Mouse (Mus musculus) MEL (cell line): Measurements from ENCODE around the gene Fam155a. TPM values are rescaled to one million over a fixed set of nuclear protein-coding genes. Genes with fewer than 3 reads are reported as not detected.
A peak's percentile ranks its signal among the peaks of the same experiment; 100 is the strongest.

Experiments used
- DNase-seq: peaks from one replicate; pipeline ENCODE4 v3.0.0; 2011; ENCODE audit warnings: low read depth, low spot score
- H3K27ac ChIP-seq: 2 replicates; pipeline ENCODE4 v1.5.1; 2012; ENCODE audit warnings: low read depth, mild to moderate bottlenecking, control low read depth, low read length, moderate library complexity; ENCODE audit not compliant: control insufficient read depth
- H3K27me3 ChIP-seq, 2 experiments: fragments of 150-350 bp in 1 of 2; sonication (generic) in 1 of 2; 2 replicates each; pipeline ENCODE4 v1.6.1; 2012; ENCODE audit warnings: low read length in 2 of 2, mild to moderate bottlenecking in 2 of 2, improper control_type of control experiment in 1 of 2, moderate library complexity in 1 of 2; ENCODE audit not compliant: insufficient read depth in 2 of 2, control insufficient read depth in 1 of 2
- H3K36me3 ChIP-seq, 2 experiments: 2 replicates each; pipeline ENCODE4 v1.6.1; 2012 to 2014; ENCODE audit warnings: low read length in 2 of 2, improper control_type of control experiment in 1 of 2, inconsistent platforms in 1 of 2, mild to moderate bottlenecking in 1 of 2; ENCODE audit not compliant: insufficient read depth in 2 of 2, control insufficient read depth in 1 of 2
- H3K4me1 ChIP-seq, 2 experiments: fragments of 150-350 bp in 1 of 2; sonication (generic) in 1 of 2; 2 replicates each; pipeline ENCODE4 v1.6.1; 2012; ENCODE audit warnings: low read length in 2 of 2, improper control_type of control experiment in 1 of 2, mild to moderate bottlenecking in 1 of 2; ENCODE audit not compliant: insufficient read depth in 2 of 2, control insufficient read depth in 1 of 2
- H3K4me3 ChIP-seq, 2 experiments: fragments of 150-350 bp in 1 of 2; sonication (generic) in 1 of 2; 2 replicates each; pipeline ENCODE4 v1.5.1; 2012; ENCODE audit warnings: low read depth in 2 of 2, low read length in 2 of 2, mild to moderate bottlenecking in 2 of 2, moderate library complexity in 2 of 2, control low read depth in 1 of 2, improper control_type of control experiment in 1 of 2; ENCODE audit not compliant: control insufficient read depth in 1 of 2, insufficient read depth in 1 of 2
- H3K79me2 ChIP-seq: 2 replicates; pipeline ENCODE4 v1.6.1; 2012; ENCODE audit warnings: mild to moderate bottlenecking, low read length, moderate library complexity; ENCODE audit not compliant: control insufficient read depth, poor library complexity, insufficient read depth
- H3K9ac ChIP-seq: 2 replicates; pipeline ENCODE4 v1.6.1; 2012; ENCODE audit warnings: low read depth, mild to moderate bottlenecking, control low read depth, low read length, moderate library complexity; ENCODE audit not compliant: control insufficient read depth, poor library complexity, severe bottlenecking
- H3K9me3 ChIP-seq: fragments of 150-350 bp; sonication (generic); replicated peaks from 2 replicates; pipeline ENCODE4 v1.6.1; 2012; ENCODE audit warnings: mild to moderate bottlenecking, low read length, improper control_type of control experiment, moderate library complexity; ENCODE audit not compliant: insufficient read depth
- BHLHE40 ChIP-seq: IDR thresholded peaks from 2 replicates; pipeline ENCODE4 v1.6.1; 2012; ENCODE audit warnings: low read depth, mild to moderate bottlenecking, inconsistent platforms, low read length, improper control_type of control experiment, borderline replicate concordance
- CTCF ChIP-seq, 3 experiments: IDR thresholded peaks in 2 of 3; conservative IDR thresholded peaks in 1 of 3; 2 replicates each; pipeline ENCODE4 v1.5.1; 2011 to 2012; ENCODE audit warnings: low read length in 3 of 3, low read depth in 2 of 3, mild to moderate bottlenecking in 2 of 3, improper control_type of control experiment in 1 of 3, inconsistent platforms in 1 of 3, mixed read lengths in 1 of 3, moderate library complexity in 1 of 3; ENCODE audit not compliant: control insufficient read depth in 1 of 3, insufficient read depth in 1 of 3, poor library complexity in 1 of 3, severe bottlenecking in 1 of 3
- ELF1 ChIP-seq: IDR thresholded peaks from 2 replicates; pipeline ENCODE4 v1.6.1; 2014; ENCODE audit warnings: low read depth, mild to moderate bottlenecking, inconsistent platforms, low read length, improper control_type of control experiment, moderate library complexity
- GATA1 ChIP-seq: IDR thresholded peaks from 2 replicates; pipeline ENCODE4 v1.6.1; 2011; ENCODE audit warnings: low read depth, low read length, improper control_type of control experiment
- HCFC1 ChIP-seq: IDR thresholded peaks from 2 replicates; pipeline ENCODE4 v1.6.1; 2012; ENCODE audit warnings: low read depth, mild to moderate bottlenecking, inconsistent platforms, low read length, improper control_type of control experiment, moderate library complexity
- MAX ChIP-seq: IDR thresholded peaks from 2 replicates; pipeline ENCODE4 v1.6.1; 2011; ENCODE audit warnings: low read length, improper control_type of control experiment
- MAZ ChIP-seq: IDR thresholded peaks from 2 replicates; pipeline ENCODE4 v1.6.1; 2012; ENCODE audit warnings: low read depth, mild to moderate bottlenecking, inconsistent platforms, low read length, improper control_type of control experiment
- MEF2A ChIP-seq: IDR thresholded peaks from 2 replicates; pipeline ENCODE4 v1.6.1; 2014; ENCODE audit warnings: low read depth, mild to moderate bottlenecking, inconsistent platforms, low read length, improper control_type of control experiment; ENCODE audit not compliant: poor library complexity, insufficient replicate concordance, severe bottlenecking; ENCODE audit errors: extremely low read depth
- MYC ChIP-seq: IDR thresholded peaks from 2 replicates; pipeline ENCODE4 v1.6.1; 2011; ENCODE audit warnings: low read depth, mild to moderate bottlenecking, low read length, improper control_type of control experiment, moderate library complexity
- POLR2A ChIP-seq, 2 experiments: IDR thresholded peaks; 2 replicates each; pipeline ENCODE4 v1.6.1; 2011 to 2012; ENCODE audit warnings: low read length in 2 of 2, mild to moderate bottlenecking in 2 of 2, control low read depth in 1 of 2, improper control_type of control experiment in 1 of 2, low read depth in 1 of 2, moderate library complexity in 1 of 2; ENCODE audit not compliant: control insufficient read depth in 1 of 2, insufficient read depth in 1 of 2, poor library complexity in 1 of 2
- POLR2AphosphoS5 ChIP-seq: IDR thresholded peaks from 2 replicates; pipeline ENCODE4 v1.6.1; 2012; ENCODE audit warnings: low read depth, borderline replicate concordance, mild to moderate bottlenecking, inconsistent platforms, low read length, moderate library complexity, mixed read lengths
- RCOR1 ChIP-seq: IDR thresholded peaks from 2 replicates; pipeline ENCODE4 v1.6.1; 2012; ENCODE audit warnings: low read depth, mild to moderate bottlenecking, inconsistent platforms, low read length, improper control_type of control experiment
- SIN3A ChIP-seq: IDR thresholded peaks from 2 replicates; pipeline ENCODE4 v1.6.1; 2012; ENCODE audit warnings: low read length, improper control_type of control experiment, inconsistent platforms
- SMC3 ChIP-seq: IDR thresholded peaks from 2 replicates; pipeline ENCODE4 v1.6.1; 2011; ENCODE audit warnings: low read depth, low read length, improper control_type of control experiment
- UBTF ChIP-seq: IDR thresholded peaks from 2 replicates; pipeline ENCODE4 v1.6.1; 2012; ENCODE audit warnings: low read depth, mild to moderate bottlenecking, inconsistent platforms, low read length, improper control_type of control experiment, moderate library complexity, borderline replicate concordance; ENCODE audit not compliant: insufficient read depth
- USF1 ChIP-seq: IDR thresholded peaks from 2 replicates; pipeline ENCODE4 v1.6.1; 2014; ENCODE audit warnings: low read depth, mild to moderate bottlenecking, inconsistent platforms, low read length, improper control_type of control experiment, moderate library complexity
- ZC3H11A ChIP-seq: IDR thresholded peaks from 2 replicates; pipeline ENCODE4 v1.6.1; 2012; ENCODE audit warnings: low read depth, mild to moderate bottlenecking, inconsistent platforms, low read length, improper control_type of control experiment
- ZKSCAN1 ChIP-seq: IDR thresholded peaks from 2 replicates; pipeline ENCODE4 v1.6.1; 2012; ENCODE audit warnings: low read depth, mild to moderate bottlenecking, inconsistent platforms, low read length, improper control_type of control experiment, moderate library complexity
- ZMIZ1 ChIP-seq: IDR thresholded peaks from 2 replicates; pipeline ENCODE4 v1.6.1; 2012; ENCODE audit warnings: low read depth, mild to moderate bottlenecking, inconsistent platforms, low read length, improper control_type of control experiment, moderate library complexity
- polyA plus RNA-seq, 2 experiments: library from polyadenylated mRNA; stranded (reverse) in 1 of 2; unstranded in 1 of 2; fragments of >175 nt in 1 of 2; fragments of >200 nt in 1 of 2; gene quantifications; 2 replicates each; pipeline versions ENCODE4 v1.2.1 to v1.2.4; 2012; ENCODE audit warnings: low replicate concordance in 2 of 2, low read depth in 1 of 2; ENCODE audit not compliant: insufficient read length in 2 of 2, insufficient read depth in 1 of 2, missing spikeins in 1 of 2
- total RNA-seq: library from RNA; depleted of rRNA; stranded (reverse); fragments of 300-350 nt; gene quantifications from 2 replicates; pipeline ENCODE4 v1.2.3, GENCODE M21; 2012

The Fam155a gene
- total and polyA plus RNA-seq, 3 experiments, result not detected

DNA sequence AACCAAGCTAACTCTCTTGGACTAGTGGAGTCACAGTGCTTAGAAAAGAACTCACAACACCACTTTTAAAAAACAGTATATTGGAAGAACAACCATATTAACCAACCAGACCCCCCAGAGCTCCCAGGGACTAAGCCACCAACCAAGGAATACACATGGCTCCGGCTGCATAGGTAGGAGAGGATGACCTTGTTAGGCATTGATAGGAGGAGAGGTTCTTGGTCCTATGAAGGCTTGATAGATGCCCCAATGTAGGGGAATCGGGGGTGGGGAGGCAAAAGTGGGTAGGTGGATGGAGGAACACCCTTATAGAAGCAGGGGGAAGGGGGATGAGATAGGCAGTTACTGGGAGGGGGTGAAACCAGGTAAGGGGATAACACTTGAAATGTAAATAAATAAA, 132.8 kb downstream of the Fam155a start:
- TF ChIP-seq POLR2AphosphoS5, result no peak
- TF ChIP-seq SMC3, result no peak

GRCm38 (mm10) chr8:9635240-9635639, 135.7 kb downstream of the Fam155a start:
- Histone ChIP-seq H3K9me3 (no peaks in the 10 kb centered on the region), H3K4me3 (no peak overlapping the region), H3K9ac (no peak overlapping the region), H3K27me3 (no peaks in the 10 kb centered on the region), H3K4me1 (no peaks in the 10 kb centered on the region), H3K79me2 (no peaks in the 10 kb centered on the region), H3K36me3 (no peaks in the 10 kb centered on the region), H3K27ac (no peak overlapping the region)
- TF ChIP-seq USF1 (no peak), CTCF (IDR thresholded peaks at IDR 0.05 in 2 of 3, conservative IDR thresholded peaks at IDR 0.05 in 1 of 3; ENCODE audit: control insufficient read depth in 1 of 3, insufficient read depth in 1 of 3, low read depth in 2 of 3, low read length in 3 of 3, poor library complexity in 1 of 3, severe bottlenecking in 1 of 3) (no peak), MEF2A (no peak), MAX (no peak), POLR2AphosphoS5 (no peak), MAZ (no peak), ZMIZ1 (no peak), HCFC1 (no peak), UBTF (no peak), ZC3H11A (no peak), ZKSCAN1 (no peak), POLR2A (IDR thresholded peaks at IDR 0.05; ENCODE audit: control insufficient read depth in 1 of 2, insufficient read depth in 1 of 2, low read depth in 1 of 2, low read length in 2 of 2, poor library complexity in 1 of 2) (no peak), ELF1 (no peak), MYC (no peak), RCOR1 (no peak), SIN3A (no peak), BHLHE40 (no peak), GATA1 (no peak)
- peak; percentile 7 for DNase-seq

More for the DNA sequence above, 132.8 kb downstream of the Fam155a start:
- Histone ChIP-seq H3K27me3 (no peaks in the 10 kb centered on the region), H3K27ac (no peak overlapping the region), H3K9me3 (no peaks in the 10 kb centered on the region), H3K4me3 (no peak overlapping the region), H3K4me1 (no peaks in the 10 kb centered on the region), H3K9ac (no peak overlapping the region), H3K36me3 (no peaks in the 10 kb centered on the region), H3K79me2 (no peaks in the 10 kb centered on the region)
- no peak for DNase-seq
